Mouse (Mus musculus) CH12.LX (cell line): ENCODE results near the gene A430033K04Rik. TPM values are rescaled to one million over a fixed set of nuclear protein-coding genes. Genes with fewer than 3 reads are reported as not detected.

Experiments used
- DNase-seq: peaks from one replicate; pipeline ENCODE4 v3.0.0-alpha.2; 2013; ENCODE audit errors: extremely low read depth
- H3K27ac ChIP-seq: 2 replicates; pipeline ENCODE4 v1.5.1; 2012; ENCODE audit warnings: low read depth, mild to moderate bottlenecking, control low read depth, moderate library complexity; ENCODE audit not compliant: insufficient read depth
- H3K27me3 ChIP-seq: replicated peaks from 2 replicates; pipeline ENCODE3; 2012; ENCODE audit warnings: inconsistent platforms
- H3K36me3 ChIP-seq, 2 experiments: replicated peaks in 1 of 2; 2 replicates each; pipeline versions ENCODE3 to v1.6.1; 2012; ENCODE audit warnings: inconsistent platforms in 1 of 2, low read length in 1 of 2, mild to moderate bottlenecking in 1 of 2, mixed read lengths in 1 of 2, moderate library complexity in 1 of 2; ENCODE audit not compliant: control insufficient read depth in 1 of 2, insufficient read depth in 1 of 2
- H3K4me1 ChIP-seq, 2 experiments: 2 replicates each; pipeline ENCODE4 v1.6.1; 2012; ENCODE audit warnings: inconsistent platforms in 1 of 2, moderate library complexity in 1 of 2; ENCODE audit not compliant: insufficient read depth in 2 of 2, control insufficient read depth in 1 of 2
- H3K4me2 ChIP-seq: 2 replicates; pipeline ENCODE4 v1.6.1; 2012; ENCODE audit warnings: low read depth, mild to moderate bottlenecking, control low read depth; ENCODE audit not compliant: poor library complexity, insufficient read depth, severe bottlenecking
- H3K4me3 ChIP-seq, 3 experiments: fragments of 150-350 bp in 1 of 3; sonication (generic) in 1 of 3; replicated peaks in 1 of 3; 2 replicates each; pipeline versions ENCODE3 to v1.5.1; 2011 to 2012; ENCODE audit warnings: low read depth in 2 of 3, low read length in 2 of 3, mild to moderate bottlenecking in 2 of 3, moderate library complexity in 2 of 3, control low read depth in 1 of 3, improper control_type of control experiment in 1 of 3, inconsistent platforms in 1 of 3, mixed read lengths in 1 of 3; ENCODE audit not compliant: poor library complexity in 1 of 3
- H3K79me2 ChIP-seq: replicated peaks from 2 replicates; pipeline ENCODE4 v1.6.1; 2012; ENCODE audit warnings: mild to moderate bottlenecking, moderate library complexity; ENCODE audit not compliant: control insufficient read depth, poor library complexity, insufficient read depth, severe bottlenecking; ENCODE audit errors: extremely low read depth
- H3K9ac ChIP-seq: 2 replicates; pipeline ENCODE4 v1.6.1; 2012; ENCODE audit warnings: low read depth, mild to moderate bottlenecking, control low read depth, moderate library complexity; ENCODE audit not compliant: insufficient read depth
- H3K9me3 ChIP-seq: replicated peaks from 2 replicates; pipeline ENCODE3; 2012; ENCODE audit warnings: low read length, inconsistent platforms, mixed read lengths
- CHD1 ChIP-seq: IDR thresholded peaks from 2 replicates; pipeline ENCODE4 v1.6.1; 2012; ENCODE audit warnings: low read depth, low read length, improper control_type of control experiment, inconsistent platforms
- CHD2 ChIP-seq: IDR thresholded peaks from 2 replicates; pipeline ENCODE4 v1.6.1; 2011; ENCODE audit warnings: low read length, improper control_type of control experiment
- E2F4 ChIP-seq: IDR thresholded peaks from 2 replicates; pipeline ENCODE4 v1.6.1; 2011; ENCODE audit warnings: low read depth, low read length, improper control_type of control experiment; ENCODE audit not compliant: insufficient replicate concordance
- EP300 ChIP-seq: IDR thresholded peaks from 2 replicates; pipeline ENCODE4 v1.6.1; 2011; ENCODE audit warnings: low read length, improper control_type of control experiment
- GABPA ChIP-seq: IDR thresholded peaks from 2 replicates; pipeline ENCODE4 v1.6.1; 2012; ENCODE audit warnings: low read depth, low read length, improper control_type of control experiment, inconsistent platforms; ENCODE audit not compliant: insufficient replicate concordance
- HCFC1 ChIP-seq: IDR thresholded peaks from 2 replicates; pipeline ENCODE4 v1.6.1; 2012; ENCODE audit warnings: low read depth, mild to moderate bottlenecking, inconsistent platforms, low read length, improper control_type of control experiment
- IRF4 ChIP-seq: IDR thresholded peaks from 2 replicates; pipeline ENCODE4 v1.6.1; 2014; ENCODE audit warnings: low read depth, mild to moderate bottlenecking, inconsistent platforms, low read length, improper control_type of control experiment
- JUND ChIP-seq: conservative IDR thresholded peaks from 2 replicates; pipeline ENCODE4 v1.6.1; 2011; ENCODE audit warnings: low read depth, low read length, improper control_type of control experiment
- KAT2A ChIP-seq: IDR thresholded peaks from 2 replicates; pipeline ENCODE4 v1.6.1; 2012; ENCODE audit warnings: low read length, improper control_type of control experiment, inconsistent platforms; ENCODE audit not compliant: insufficient replicate concordance
- MAZ ChIP-seq: IDR thresholded peaks from 2 replicates; pipeline ENCODE4 v1.6.1; 2012; ENCODE audit warnings: low read depth, mild to moderate bottlenecking, inconsistent platforms, low read length, improper control_type of control experiment, moderate library complexity
- MEF2A ChIP-seq: IDR thresholded peaks from 2 replicates; pipeline ENCODE4 v1.6.1; 2014; ENCODE audit warnings: low read depth, mild to moderate bottlenecking, inconsistent platforms, low read length, improper control_type of control experiment, borderline replicate concordance
- MYC ChIP-seq: IDR thresholded peaks from 2 replicates; pipeline ENCODE4 v1.6.1; 2011; ENCODE audit warnings: low read depth, mild to moderate bottlenecking, improper control_type of control experiment, low read length
- NELFE ChIP-seq: IDR thresholded peaks from 2 replicates; pipeline ENCODE4 v1.6.1; 2011; ENCODE audit warnings: low read depth, low read length, improper control_type of control experiment
- NRF1 ChIP-seq: IDR thresholded peaks from 2 replicates; pipeline ENCODE4 v1.6.1; 2014; ENCODE audit warnings: low read depth, mild to moderate bottlenecking, inconsistent platforms, low read length, improper control_type of control experiment, moderate library complexity
- PAX5 ChIP-seq: IDR thresholded peaks from 2 replicates; pipeline ENCODE4 v1.6.1; 2012; ENCODE audit warnings: low read length, inconsistent platforms, mixed read lengths
- POLR2A ChIP-seq: IDR thresholded peaks from 2 replicates; pipeline ENCODE4 v1.6.1; 2011; ENCODE audit warnings: low read depth, mild to moderate bottlenecking, improper control_type of control experiment, low read length
- POLR2AphosphoS2 ChIP-seq: IDR thresholded peaks from 2 replicates; pipeline ENCODE4 v1.6.1; 2011; ENCODE audit warnings: low read depth, low read length, improper control_type of control experiment
- RCOR1 ChIP-seq: conservative IDR thresholded peaks from 2 replicates; pipeline ENCODE4 v1.6.1; 2012; ENCODE audit warnings: low read depth, mild to moderate bottlenecking, inconsistent platforms, low read length, improper control_type of control experiment
- SIN3A ChIP-seq: IDR thresholded peaks from 2 replicates; pipeline ENCODE4 v1.6.1; 2012; ENCODE audit warnings: low read length, improper control_type of control experiment, inconsistent platforms
- SMC3 ChIP-seq: IDR thresholded peaks from 2 replicates; pipeline ENCODE4 v1.6.1; 2011; ENCODE audit warnings: low read depth, low read length, improper control_type of control experiment
- TBP ChIP-seq: conservative IDR thresholded peaks from 2 replicates; pipeline ENCODE4 v1.6.1; 2011; ENCODE audit warnings: low read depth, low read length, improper control_type of control experiment
- USF2 ChIP-seq: conservative IDR thresholded peaks from 2 replicates; pipeline ENCODE4 v1.6.1; 2011; ENCODE audit warnings: low read depth, low read length, improper control_type of control experiment
- ZC3H11A ChIP-seq: IDR thresholded peaks from 2 replicates; pipeline ENCODE4 v1.6.1; 2012; ENCODE audit warnings: low read depth, mild to moderate bottlenecking, inconsistent platforms, low read length, improper control_type of control experiment
- dilution Hi-C: fragments of 300-500 bp; cut with MboI; formaldehyde crosslinking; loops from 2 replicates; pipeline ENCODE4 v1.14.3; 2020; ENCODE audit warnings: low sequenced_read_pairs; ENCODE audit not compliant: extremely low pct_unique_long_range_greater_than_20kb, extremely low pct_ligation_motif_present
- in situ Hi-C: fragments of 300-500 bp; cut with MboI; formaldehyde crosslinking; loops from 3 replicates; pipeline ENCODE4 v1.14.3; 2019; ENCODE audit warnings: low sequenced_read_pairs, low pct_ligation_motif_present, low pct_unique_long_range_greater_than_20kb, mixed read lengths
- polyA plus RNA-seq: library from polyadenylated mRNA; unstranded; fragments of >175 nt; gene quantifications from 2 replicates; pipeline ENCODE4 v1.2.1, GENCODE M21; 2012; ENCODE audit warnings: low read depth; ENCODE audit not compliant: insufficient read length
- total RNA-seq, 2 experiments: library from RNA; depleted of rRNA; stranded (reverse); fragments of 300-350 nt in 1 of 2; fragments of >200 nt in 1 of 2; gene quantifications; 2 replicates each; pipeline ENCODE4 v1.2.3; 2012 to 2014

A430033K04Rik gene
- total and polyA plus RNA-seq, 3 experiments: 4.2 to 6.8 (median 6.1) TPM

DNA sequence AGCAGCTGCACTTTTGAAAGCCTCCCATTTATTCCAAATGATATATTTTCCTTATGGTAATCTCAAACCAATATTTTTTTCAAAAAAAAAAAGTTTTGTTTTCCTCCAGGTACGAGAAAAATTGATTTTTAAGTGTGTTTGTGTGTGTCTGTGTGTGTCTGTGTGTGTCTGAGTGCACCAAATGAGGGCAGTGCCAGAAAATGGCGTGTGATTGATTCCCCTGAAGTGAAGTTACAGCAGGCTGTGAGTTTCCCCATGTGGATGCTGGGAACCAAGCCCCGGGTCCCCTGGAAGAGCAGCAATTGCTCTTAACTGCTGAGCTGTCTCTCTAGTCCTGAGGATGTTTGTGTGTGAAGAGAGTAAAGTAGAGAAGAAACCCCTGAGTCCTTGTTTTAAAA is 818 bp downstream of the A430033K04Rik start:
- dilution Hi-C loops: no loop called here
- H3K9ac ChIP-seq: peak overlapping the region; percentile 84
- no peak overlapping the region for H3K27ac ChIP-seq
- peak overlapping the region; percentile 92 for H3K4me2 ChIP-seq
- TF ChIP-seq KAT2A (no peak), POLR2AphosphoS2 (no peak), NELFE (no peak), NRF1 (no peak), HCFC1 (no peak), IRF4 (no peak)
- TF ChIP-seq, all 38 proteins: peak for 0
- peaks cover 0 to 6% of the 10 kb centered on the region in 2 experiments for H3K36me3 ChIP-seq
- no peak for DNase-seq
- in situ Hi-C loops: no loop called here
- peak overlapping the region; percentile 74 to 99 (median 95) for H3K4me3 ChIP-seq
- H3K27me3 ChIP-seq: no peaks in the 10 kb centered on the region
- H3K79me2 ChIP-seq: peaks cover 12% of the 10 kb centered on the region
- no peaks in the 10 kb centered on the region for H3K9me3 ChIP-seq
- peaks cover 0 to 32% of the 10 kb centered on the region in 2 experiments; a peak in 2 of 4 replicates for H3K4me1 ChIP-seq

DNA sequence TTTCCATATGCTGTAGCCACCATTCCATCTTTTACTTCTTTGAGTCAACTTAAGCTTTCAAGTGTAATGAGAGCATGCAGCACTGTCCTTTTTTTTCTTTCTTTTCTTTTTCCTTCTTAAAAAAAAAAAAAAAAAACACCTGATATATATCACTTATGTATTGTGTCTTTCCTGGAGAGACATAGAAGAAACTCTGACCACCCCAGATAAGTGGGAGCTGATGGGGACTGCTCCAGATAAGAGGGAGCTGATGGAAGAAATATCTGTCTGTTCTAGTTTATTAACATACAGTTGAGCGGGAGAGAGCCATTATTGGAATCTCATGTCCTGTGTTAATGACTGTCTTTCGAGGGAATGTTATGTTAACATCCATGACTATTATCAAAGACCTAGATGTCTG is 13.8 kb downstream of the A430033K04Rik start:
- in situ Hi-C loops (no loop called here), dilution Hi-C loops (no loop called here)
- Histone ChIP-seq H3K79me2 (no peaks in the 10 kb centered on the region), H3K27me3 (no peaks in the 10 kb centered on the region), H3K9me3 (peaks cover 2% of the 10 kb centered on the region), H3K9ac (no peak overlapping the region), H3K4me3 (no peak overlapping the region), H3K4me1 (no peaks in the 10 kb centered on the region), H3K27ac (no peak overlapping the region), H3K36me3 (peaks cover 21 to 70% of the 10 kb centered on the region in 2 experiments), H3K4me2 (no peak overlapping the region)
- no peak for TF ChIP-seq E2F4
- DNase-seq: no peak

DNA sequence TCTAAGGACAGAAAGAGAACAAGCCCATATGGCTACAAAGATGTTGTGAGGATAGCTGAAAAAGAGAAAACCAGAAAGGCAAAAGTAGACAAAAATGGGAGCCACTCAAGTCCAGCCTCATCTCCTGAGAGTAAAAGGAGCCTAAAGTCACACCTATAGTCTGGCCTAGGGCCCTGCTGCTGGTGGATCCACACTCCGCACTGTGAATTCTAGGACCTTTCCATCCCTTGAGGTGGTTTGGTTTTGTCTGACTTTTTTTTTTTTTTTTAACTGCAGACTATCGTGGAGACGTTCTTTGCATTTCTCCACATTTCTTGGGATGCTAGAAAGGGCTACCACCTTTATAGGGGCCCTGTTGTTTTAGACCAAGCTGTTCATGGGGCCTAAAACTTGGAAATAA is 18.4 kb downstream of the A430033K04Rik start:
- H3K9me3 ChIP-seq: peaks cover 2% of the 10 kb centered on the region
- dilution Hi-C loops: no loop called here
- in situ Hi-C loops: no loop called here

More for the DNA sequence above, 18.4 kb downstream of the A430033K04Rik start:
- TF ChIP-seq JUND (no peak), CHD1 (no peak), MAZ (no peak), MYC (no peak), PAX5 (no peak), MEF2A (no peak), USF2 (no peak), TBP (no peak), SMC3 (no peak), POLR2A (no peak), ZC3H11A (no peak), RCOR1 (no peak), NRF1 (no peak), GABPA (no peak), EP300 (no peak), KAT2A (no peak), SIN3A (no peak), CHD2 (no peak)
- no peak overlapping the region for H3K27ac ChIP-seq
- H3K4me1 ChIP-seq: no peaks in the 10 kb centered on the region
- H3K79me2 ChIP-seq: no peaks in the 10 kb centered on the region
- no peak overlapping the region for H3K4me3 ChIP-seq
- H3K9ac ChIP-seq: no peak overlapping the region
- H3K27me3 ChIP-seq: no peaks in the 10 kb centered on the region
- no peak overlapping the region for H3K4me2 ChIP-seq
- DNase-seq: no peak
- H3K36me3 ChIP-seq: peaks cover 27 to 74% of the 10 kb centered on the region in 2 experiments
